Mouse (Mus musculus) layer of hippocampus, postnatal 25 days (tissue): ENCODE results near the gene Pfas. TPM values are rescaled to one million over a fixed set of nuclear protein-coding genes. Genes with fewer than 3 reads are reported as not detected.

Experiments used
- DNase-seq, 2 experiments: peaks; one replicate each; pipeline ENCODE4 v3.0.0; 2022; ENCODE audit warnings: mixed read lengths in 2 of 2, low spot score in 1 of 2; ENCODE audit errors: extremely low spot score in 1 of 2
- total RNA-seq, 2 experiments: library from RNA; stranded (reverse); gene quantifications; 2 replicates each; pipeline ENCODE4 v1.2.3; 2021

The Pfas gene
- 10 to 100 TPM; 18.9 to 29.3 TPM for total RNA-seq

DNA sequence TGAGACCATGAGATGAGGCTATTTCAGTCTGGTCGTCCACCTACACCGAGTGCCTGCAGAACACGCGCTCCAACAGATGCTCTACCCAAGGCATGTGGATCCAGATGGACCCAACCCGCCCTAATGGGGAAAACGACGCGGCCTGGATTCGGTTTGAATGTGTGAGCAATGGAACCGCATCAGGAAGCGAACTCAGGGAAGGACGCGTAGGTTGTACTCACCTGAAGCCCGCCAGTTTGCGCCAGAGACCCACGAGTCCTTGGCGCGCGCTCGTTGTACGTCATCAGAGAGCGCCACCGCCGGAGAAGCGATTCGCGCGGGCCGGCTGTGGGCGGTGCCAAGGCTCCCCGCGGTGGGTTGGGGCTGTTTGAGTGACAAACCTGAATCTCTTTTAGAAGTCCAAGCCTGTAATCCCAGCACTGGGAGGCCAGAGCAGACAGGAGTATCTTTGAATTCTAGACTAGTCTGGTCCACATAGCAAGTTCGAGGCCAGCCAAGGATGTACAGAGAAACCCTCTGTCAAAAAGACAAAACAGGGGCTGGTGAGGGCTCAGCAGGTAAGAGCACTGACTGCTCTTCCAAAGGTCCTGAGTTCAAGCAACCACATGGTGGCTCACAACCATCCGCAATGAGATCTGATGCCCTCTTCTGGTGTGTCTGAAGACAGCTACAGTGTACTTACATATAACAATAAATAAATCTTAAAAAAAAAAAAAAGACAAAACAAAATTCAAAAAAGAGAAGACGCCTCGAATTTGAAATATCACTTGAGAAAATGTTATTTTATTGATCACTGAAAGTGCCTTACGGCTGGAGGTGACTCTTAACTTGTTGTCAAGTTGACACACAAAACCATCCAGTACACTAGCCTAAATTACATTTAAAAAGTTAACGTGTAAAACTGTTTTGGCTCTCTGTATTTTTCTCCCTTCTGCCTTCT, at the start of gene Pfas:
TSS of gene Pfas (minus strand) at position 279 of the 940 bp plus-strand sequence.
- peak; percentile 84 to 87 for DNase-seq

- DNase-seq = no peak
These were observed 45.6 kb upstream of the Pfas start for GRCm38 (mm10) chr11:69053848-69054247.

DNA sequence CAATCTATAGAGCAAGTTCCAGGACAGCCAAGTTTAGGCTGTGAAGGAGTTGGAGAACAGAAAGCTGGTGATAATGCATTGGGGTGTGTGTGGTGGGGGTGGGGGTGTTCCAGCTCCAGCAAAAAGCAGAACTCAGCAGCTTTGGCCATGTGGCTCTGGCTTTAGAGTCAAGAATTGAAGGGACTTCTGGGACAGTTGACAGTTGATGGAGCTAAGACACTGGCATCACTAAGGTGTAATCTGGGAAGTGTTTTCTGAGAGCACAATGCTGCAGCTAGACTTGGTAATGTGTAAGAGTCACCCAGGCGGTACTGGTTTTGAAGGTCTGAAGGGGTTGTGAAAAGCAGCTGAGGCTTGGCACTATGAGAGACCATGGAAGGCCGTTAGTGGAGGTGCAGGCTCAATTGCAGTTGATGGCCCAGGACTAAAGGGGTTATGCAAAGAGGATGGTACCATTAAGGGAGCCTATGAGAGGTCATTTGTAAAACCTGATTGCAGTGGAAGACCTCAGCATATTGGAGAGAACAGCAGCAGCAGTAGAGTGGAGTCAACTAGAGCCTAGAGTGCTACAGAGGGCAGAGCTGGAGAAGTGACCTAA, 44.7 kb upstream of the Pfas start:
- no peak for DNase-seq

DNA sequence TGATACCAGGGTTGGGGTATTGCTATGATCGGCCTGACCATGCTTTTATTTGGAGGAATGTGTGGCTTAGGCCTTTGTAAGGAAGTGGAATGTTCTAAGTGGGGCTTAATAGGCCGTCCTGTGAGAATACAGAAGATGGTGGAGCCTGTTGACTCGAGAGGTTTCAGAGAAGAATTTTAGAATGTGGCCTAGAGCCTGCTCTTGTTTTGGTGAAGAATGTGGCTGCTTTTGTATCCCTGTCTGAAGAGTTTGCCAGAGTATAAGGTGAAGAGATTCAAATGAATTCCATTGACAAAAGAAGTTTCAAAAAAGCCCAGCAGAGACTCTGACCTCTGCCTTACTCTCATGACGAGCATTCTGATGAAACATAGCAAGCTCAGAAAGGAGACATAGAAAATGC, 43.5 kb upstream of the Pfas start:
- DNase-seq = no peak

DNA sequence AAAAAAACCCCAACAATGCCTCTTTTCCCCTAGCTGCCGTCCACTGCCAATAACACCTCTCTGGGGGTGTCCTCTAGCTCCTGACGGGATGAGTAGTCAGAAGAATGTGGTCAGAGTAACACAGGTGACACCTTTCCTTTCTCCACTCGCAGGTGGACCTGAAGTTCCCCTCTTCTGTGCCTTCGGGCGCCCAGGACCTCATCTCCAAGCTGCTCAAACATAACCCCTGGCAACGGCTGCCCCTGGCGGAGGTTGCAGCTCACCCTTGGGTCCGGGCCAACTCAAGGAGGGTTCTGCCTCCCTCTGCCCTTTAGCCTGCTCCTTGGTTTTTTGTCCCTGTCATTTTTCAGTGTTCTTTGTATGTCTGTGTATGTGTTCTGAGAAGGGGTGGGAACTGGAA, 42.5 kb upstream of the Pfas start:
- DNase-seq = no peak

GRCm38 (mm10) chr11:69048151-69048550, 39.9 kb upstream of the Pfas start:
- DNase-seq = no peak

DNA sequence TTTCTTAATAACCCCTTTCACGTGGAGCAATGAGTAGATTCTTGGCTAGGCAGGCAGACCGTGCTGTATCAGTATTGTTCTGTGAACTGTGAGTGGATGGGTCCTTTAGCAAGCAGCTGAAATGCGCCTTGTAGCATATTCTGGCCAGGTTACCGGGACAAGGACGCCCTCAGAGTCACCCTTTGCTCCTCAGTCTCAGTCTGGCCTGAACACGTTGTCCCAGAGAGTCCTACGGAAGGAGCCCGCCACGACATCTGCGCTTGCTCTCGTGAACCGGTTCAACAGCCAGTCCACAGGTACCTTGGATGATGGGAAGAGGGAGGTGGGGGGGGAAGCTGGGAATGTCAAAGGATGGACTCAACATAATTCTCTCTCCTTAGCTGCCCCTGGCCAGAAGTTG, 39.3 kb upstream of the Pfas start:
- no peak for DNase-seq

GRCm38 (mm10) chr11:69046395-69046774, 38.1 kb upstream of the Pfas start:
- no peak for DNase-seq

GRCm38 (mm10) chr11:69045531-69046394, 37.5 kb upstream of the Pfas start, which contains the start of gene Aurkb:
Gene Aurkb (plus strand): TSS chr11:69045647.
- DNase-seq = peak in 1 of 2 experiments; percentile 71

DNA sequence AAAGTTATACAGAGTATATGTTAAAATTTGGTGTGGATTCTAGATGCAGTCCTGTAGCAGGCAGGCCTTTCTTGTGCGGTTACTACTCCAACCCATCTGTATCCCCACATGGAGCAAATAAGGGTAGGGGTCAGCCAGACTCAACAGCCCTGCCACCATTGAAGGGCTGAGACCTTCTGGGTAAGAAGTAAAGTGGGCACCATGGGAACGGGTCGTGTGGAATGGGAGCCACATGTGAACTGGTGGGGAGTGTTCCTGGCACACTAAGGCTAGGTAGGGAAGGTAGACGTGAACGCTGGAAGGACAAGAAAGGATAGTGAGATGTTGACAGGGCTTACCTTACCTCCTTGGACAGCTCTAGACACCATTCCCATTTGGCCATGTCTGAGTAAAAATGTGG, 29.9 kb upstream of the Pfas start:
- DNase-seq = no peak

GRCm38 (mm10) chr11:69037231-69038061, 29.2 kb upstream of the Pfas start:
- peak; percentile 77 to 94 for DNase-seq

DNA sequence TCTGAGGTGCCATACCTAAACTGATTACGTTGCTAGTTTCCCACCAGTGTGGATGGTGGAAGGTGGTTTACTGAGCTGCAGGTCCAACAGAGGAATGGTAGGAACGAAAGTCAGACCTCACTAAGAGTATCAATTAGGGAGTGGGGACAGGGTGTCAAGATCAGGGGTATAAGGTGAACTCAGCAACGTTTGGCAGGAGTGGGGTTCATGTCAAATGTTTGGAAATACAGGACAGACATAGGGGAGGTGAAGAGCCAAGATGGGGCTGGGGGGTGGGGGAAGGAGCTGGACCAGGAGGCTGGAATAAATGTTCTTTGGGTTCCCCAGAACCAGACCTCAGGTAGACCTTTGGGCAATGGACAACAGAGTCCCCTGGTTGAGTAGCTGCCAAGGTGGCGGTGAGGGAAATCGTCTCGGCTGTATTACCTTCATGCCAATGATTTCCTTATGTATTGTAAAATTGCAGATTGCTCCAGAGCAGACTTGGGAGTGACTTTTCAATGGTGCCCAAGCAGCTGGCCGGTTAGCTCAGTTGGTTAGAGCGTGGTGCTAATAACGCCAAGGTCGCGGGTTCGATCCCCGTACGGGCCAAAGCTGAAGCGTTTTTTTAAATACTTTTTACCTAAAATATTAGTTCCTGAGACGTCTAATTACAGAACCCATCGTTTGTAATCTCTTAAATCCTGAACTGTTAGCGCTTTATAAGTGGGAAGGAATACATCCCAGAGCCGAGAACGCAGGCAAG, 28.4 kb upstream of the Pfas start:
- DNase-seq = peak; percentile 92 to 96

- DNase-seq = peak; percentile 72 to 80
These were observed 27.6 kb upstream of the Pfas start for GRCm38 (mm10) chr11:69035849-69036248.

GRCm38 (mm10) chr11:69035411-69035810, 27.2 kb upstream of the Pfas start:
- DNase-seq = no peak

GRCm38 (mm10) chr11:69034585-69034984, 26.3 kb upstream of the Pfas start:
- no peak for DNase-seq

GRCm38 (mm10) chr11:69033552-69033951, 25.3 kb upstream of the Pfas start:
- DNase-seq = no peak

- DNase-seq = no peak
These were observed 20.5 kb upstream of the Pfas start for GRCm38 (mm10) chr11:69028805-69029204.

DNA sequence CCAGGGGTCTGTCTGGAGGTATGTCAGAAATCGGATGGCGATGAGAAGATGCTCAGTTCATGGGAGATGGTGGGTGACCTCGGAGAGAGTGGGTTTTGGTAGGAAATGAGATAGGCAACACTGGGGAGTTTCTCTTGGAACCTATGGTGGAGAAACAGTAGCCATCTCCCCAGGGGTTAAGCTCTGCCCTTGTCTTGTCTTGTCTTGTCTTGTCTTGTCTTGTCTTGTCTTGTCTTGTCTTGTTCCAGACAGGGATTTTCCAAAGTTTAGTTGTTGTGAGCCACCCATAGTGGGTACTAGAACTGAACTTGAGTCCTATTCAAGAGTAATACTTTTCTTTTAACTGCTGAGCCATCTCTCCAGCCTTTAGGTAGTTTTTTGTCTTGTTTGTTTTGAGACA, 18.3 kb upstream of the Pfas start:
- no peak for DNase-seq

- no peak for DNase-seq
These were observed 12.4 kb upstream of the Pfas start for GRCm38 (mm10) chr11:69020691-69021090.
